Mouse (Mus musculus): ENCODE measurements around the gene Pik3cb.

DNA sequence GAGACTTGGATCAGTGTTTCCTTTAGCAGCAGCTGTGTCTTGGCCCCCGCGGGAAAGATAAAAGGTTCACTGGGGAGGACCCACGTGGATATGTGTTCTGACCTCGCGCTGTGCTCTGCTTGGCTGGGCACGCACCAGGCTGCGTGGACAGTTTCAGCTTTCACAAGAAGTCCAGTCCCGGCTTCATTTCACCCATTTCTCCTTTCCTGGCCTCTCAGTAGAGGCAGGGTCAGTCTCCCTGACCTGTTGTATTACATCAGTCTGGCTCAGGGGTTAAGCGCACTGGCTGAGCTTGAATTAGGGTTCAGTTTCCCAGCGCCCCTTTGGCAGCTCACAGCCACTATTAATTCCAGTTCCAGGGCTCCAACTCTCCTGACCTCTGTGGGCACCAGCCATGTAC lies 30.8 kb upstream of the Pik3cb start:
- TF ChIP-seq CHD2 (IDR thresholded peaks at IDR 0.05; ENCODE audit: low read depth, low read length) (no peak), MAFK (IDR thresholded peaks at IDR 0.05; ENCODE audit: insufficient read depth, low read depth, low read length) (no peak), ZC3H11A (IDR thresholded peaks at IDR 0.05; ENCODE audit: borderline replicate concordance, low read depth, low read length) (no peak), HCFC1 (IDR thresholded peaks at IDR 0.05; ENCODE audit: borderline replicate concordance, insufficient read depth, low read length) (no peak), ZNF384 (IDR thresholded peaks at IDR 0.05; ENCODE audit: low read depth, low read length) (no peak)

All from ES-E14 (cell line).